Mouse (Mus musculus) forebrain, embryonic 11.5 days (tissue): ENCODE results near the gene Rps6ka5. TPM values are rescaled to one million over a fixed set of nuclear protein-coding genes. Genes with fewer than 3 reads are reported as not detected.

ENCODE experiments used
- ATAC-seq: fragments of 200-750 bp; cut with Nextera tagmentation; replicated peaks from 2 replicates; pipeline ENCODE4 v1.8.0; 2017; ENCODE audit warnings: moderate TSS enrichment; ENCODE audit not compliant: low FRiP score
- DNase-seq: peaks from one replicate; pipeline ENCODE4 v3.0.0-alpha.2; 2017; ENCODE audit warnings: low spot score
- H3K27ac ChIP-seq: fragments of 300-500 bp; sonication (generic); 2 replicates; pipeline ENCODE4 v1.5.1; 2014; ENCODE audit warnings: low read depth, low read length
- H3K27me3 ChIP-seq: fragments of 300-500 bp; sonication (generic); 2 replicates; pipeline ENCODE4 v1.6.1; 2014; ENCODE audit warnings: mild to moderate bottlenecking, low read length, mixed read lengths; ENCODE audit not compliant: control insufficient read depth, insufficient read depth
- H3K36me3 ChIP-seq: fragments of 300-500 bp; sonication (generic); 2 replicates; pipeline ENCODE4 v1.6.1; 2014; ENCODE audit warnings: mild to moderate bottlenecking, low read length, moderate library complexity, mixed read lengths; ENCODE audit not compliant: control insufficient read depth, insufficient read depth
- H3K4me1 ChIP-seq: fragments of 300-500 bp; sonication (generic); replicated peaks from 2 replicates; pipeline ENCODE4 v1.6.1; 2014; ENCODE audit warnings: low read length, mixed read lengths; ENCODE audit not compliant: control insufficient read depth, insufficient read depth
- H3K4me2 ChIP-seq: fragments of 300-500 bp; sonication (generic); 2 replicates; pipeline ENCODE4 v1.6.1; 2014; ENCODE audit warnings: low read depth, mild to moderate bottlenecking, low read length, moderate library complexity, mixed read lengths; ENCODE audit not compliant: severe bottlenecking
- H3K4me3 ChIP-seq: fragments of 300-500 bp; sonication (generic); 2 replicates; pipeline ENCODE4 v1.5.1; 2014; ENCODE audit warnings: low read depth, low read length
- H3K9ac ChIP-seq: fragments of 300-500 bp; sonication (generic); 2 replicates; pipeline ENCODE4 v1.6.1; 2014; ENCODE audit warnings: low read length
- H3K9me3 ChIP-seq: fragments of 300-500 bp; sonication (generic); 2 replicates; pipeline ENCODE4 v1.6.1; 2016; ENCODE audit warnings: low read length, mixed read lengths; ENCODE audit not compliant: control insufficient read depth
- WGBS: fragments of 180-500 bp; shearing (Covaris S2); extraction: QIAGEN DNeasy Blood & Tissue Kit; methylation state at CpG from one replicate; pipeline ENCODE4 v1.1.7; 2014; 5-methylcytosine and 5-hydroxymethylcytosine counted together
- polyA plus RNA-seq: library from polyadenylated mRNA; unstranded; fragments of >200 nt; fragmentation: Nextera tagmentation; extraction: Ambion mirVana; gene quantifications from 2 replicates; pipeline ENCODE4 v1.2.1, GENCODE M21; 2014

Rps6ka5 gene
- polyA plus RNA-seq, 1 experiment from 2014 or later = 3.5 TPM

GRCm38 (mm10) chr12:100735156-100735555, 8.4 kb upstream of the Rps6ka5 start:
- 64% methylated on average over 5 of the region's 5 CpGs for WGBS
- H3K36me3 ChIP-seq = no peaks in the 10 kb centered on the region
- H3K27me3 ChIP-seq = no peaks in the 10 kb centered on the region
- H3K4me3 ChIP-seq = no peak overlapping the region
- DNase-seq = no peak
- no peak overlapping the region for H3K4me2 ChIP-seq
- no peaks in the 10 kb centered on the region for H3K9me3 ChIP-seq
- ATAC-seq = no peak
- no peak overlapping the region for H3K27ac ChIP-seq
- no peaks in the 10 kb centered on the region for H3K4me1 ChIP-seq
- H3K9ac ChIP-seq = no peak overlapping the region

- no peaks in the 10 kb centered on the region for H3K27me3 ChIP-seq
- no peaks in the 10 kb centered on the region for H3K9me3 ChIP-seq
- H3K27ac ChIP-seq = no peak overlapping the region
- no peak overlapping the region for H3K4me3 ChIP-seq
- H3K4me2 ChIP-seq = no peak overlapping the region
- H3K9ac ChIP-seq = no peak overlapping the region
- peaks cover 4% of the 10 kb centered on the region; the same call in 1 of the 2 replicates for H3K4me1 ChIP-seq
- DNase-seq (no peak), ATAC-seq (no peak)
- WGBS = 81% methylated on average over 14 of the region's 14 CpGs
- no peaks in the 10 kb centered on the region for H3K36me3 ChIP-seq
These were observed 2.1 kb upstream of the Rps6ka5 start for GRCm38 (mm10) chr12:100728646-100729485.

- Histone ChIP-seq H3K4me2 (no peak overlapping the region), H3K9me3 (no peaks in the 10 kb centered on the region), H3K4me1 (peaks cover 6% of the 10 kb centered on the region; the same call in 1 of the 2 replicates), H3K4me3 (no peak overlapping the region), H3K9ac (no peak overlapping the region), H3K36me3 (no peaks in the 10 kb centered on the region), H3K27ac (no peak overlapping the region), H3K27me3 (no peaks in the 10 kb centered on the region)
- no peak for DNase-seq
- WGBS = 57% methylated on average over 7 of the region's 7 CpGs
- ATAC-seq = no peak
These were observed 1.1 kb upstream of the Rps6ka5 start for GRCm38 (mm10) chr12:100727891-100728290.

GRCm38 (mm10) chr12:100725458-100725786, 1.4 kb downstream of the Rps6ka5 start:
- Histone ChIP-seq H3K9me3 (no peaks in the 10 kb centered on the region), H3K27me3 (no peaks in the 10 kb centered on the region), H3K9ac (no peak overlapping the region), H3K4me1 (peaks cover 6% of the 10 kb centered on the region; the same call in 1 of the 2 replicates), H3K36me3 (no peaks in the 10 kb centered on the region), H3K4me3 (peak overlapping the region; percentile 53), H3K4me2 (peak overlapping the region; percentile 93), H3K27ac (no peak overlapping the region)
- DNase-seq (no peak), ATAC-seq (no peak)
- WGBS = 6% methylated on average over 17 of the region's 17 CpGs

- Histone ChIP-seq H3K4me3 (peak overlapping the region; percentile 53), H3K27me3 (no peaks in the 10 kb centered on the region), H3K4me1 (peaks cover 6% of the 10 kb centered on the region; the same call in 1 of the 2 replicates), H3K27ac (peak overlapping the region; percentile 82), H3K9ac (peak overlapping the region; percentile 58), H3K36me3 (no peaks in the 10 kb centered on the region), H3K9me3 (no peaks in the 10 kb centered on the region), H3K4me2 (peak overlapping the region; percentile 93)
- WGBS = under 1% methylated on average over 84 of the region's 85 CpGs
- ATAC-seq = peak; percentile 100
- peak; percentile 100 for DNase-seq
These were observed 2.0 kb downstream of the Rps6ka5 start for GRCm38 (mm10) chr12:100724606-100725457.

GRCm38 (mm10) chr12:100724182-100724581, 2.6 kb downstream of the Rps6ka5 start:
- H3K9ac ChIP-seq = peak overlapping the region; percentile 58
- H3K4me2 ChIP-seq = peak overlapping the region; percentile 93
- no peaks in the 10 kb centered on the region for H3K36me3 ChIP-seq
- peak overlapping the region; percentile 82; the same call in 1 of the 2 replicates for H3K27ac ChIP-seq
- H3K9me3 ChIP-seq = no peaks in the 10 kb centered on the region
- H3K4me3 ChIP-seq = peak overlapping the region; percentile 53
- no peaks in the 10 kb centered on the region for H3K27me3 ChIP-seq
- 3% methylated on average over 8 of the region's 8 CpGs for WGBS
- ATAC-seq (no peak; the same call in 1 of the 2 replicates), DNase-seq (no peak)
- H3K4me1 ChIP-seq = peaks cover 6% of the 10 kb centered on the region; the same call in 1 of the 2 replicates

- H3K36me3 ChIP-seq = no peaks in the 10 kb centered on the region
- no peaks in the 10 kb centered on the region for H3K27me3 ChIP-seq
- no peak overlapping the region for H3K4me2 ChIP-seq
- H3K9me3 ChIP-seq = no peaks in the 10 kb centered on the region
- no peak overlapping the region for H3K27ac ChIP-seq
- no peak for ATAC-seq
- DNase-seq = no peak
- H3K4me3 ChIP-seq = no peak overlapping the region
- no peak overlapping the region for H3K9ac ChIP-seq
- 38% methylated on average over 3 of the region's 3 CpGs for WGBS
- H3K4me1 ChIP-seq = peaks cover 5% of the 10 kb centered on the region; the same call in 1 of the 2 replicates
These were observed 6.0 kb downstream of the Rps6ka5 start for GRCm38 (mm10) chr12:100720801-100721200.

GRCm38 (mm10) chr12:100717446-100717845, 9.3 kb downstream of the Rps6ka5 start:
- H3K27ac ChIP-seq = no peak overlapping the region
- H3K9ac ChIP-seq = no peak overlapping the region
- H3K27me3 ChIP-seq = no peaks in the 10 kb centered on the region
- no peak overlapping the region for H3K4me3 ChIP-seq
- no peak for ATAC-seq
- DNase-seq = no peak
- no peaks in the 10 kb centered on the region for H3K4me1 ChIP-seq
- no peaks in the 10 kb centered on the region for H3K36me3 ChIP-seq
- no peak overlapping the region for H3K4me2 ChIP-seq
- H3K9me3 ChIP-seq = no peaks in the 10 kb centered on the region
